Mouse (Mus musculus) Muller cell, postnatal 12 days (primary cell): ENCODE measurements around the gene Cdc42ep2.

Source experiments
- DNase-seq: peaks from one replicate; pipeline ENCODE4 v3.0.0-alpha.2; 2015; ENCODE audit errors: inconsistent ontology term

Cdc42ep2 gene

DNA sequence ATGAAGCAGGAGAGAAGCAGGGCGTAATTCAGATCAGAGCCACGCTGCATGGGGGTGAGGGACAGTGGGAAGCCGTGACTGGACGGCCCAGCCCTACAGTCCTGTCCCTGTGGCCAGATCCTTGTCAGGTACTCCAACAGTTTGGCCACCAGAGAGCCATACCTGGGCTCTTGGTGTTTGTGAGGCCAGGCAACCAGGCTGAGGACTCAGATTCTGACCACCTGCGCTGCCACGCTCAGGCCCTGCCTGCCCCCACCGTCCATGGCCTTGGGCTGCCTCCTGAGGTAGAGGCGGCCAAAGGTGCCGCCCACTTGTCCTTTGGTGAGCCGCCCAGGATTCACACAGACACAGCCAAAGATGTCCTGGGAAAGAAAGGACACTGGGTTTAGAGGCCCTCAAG lies 16.0 kb upstream of the Cdc42ep2 start:
- DNase-seq, result no peak

- DNase-seq, result peak; percentile 74
These were observed 15.6 kb upstream of the Cdc42ep2 start for GRCm38 (mm10) chr19:5940173-5940572.

DNA sequence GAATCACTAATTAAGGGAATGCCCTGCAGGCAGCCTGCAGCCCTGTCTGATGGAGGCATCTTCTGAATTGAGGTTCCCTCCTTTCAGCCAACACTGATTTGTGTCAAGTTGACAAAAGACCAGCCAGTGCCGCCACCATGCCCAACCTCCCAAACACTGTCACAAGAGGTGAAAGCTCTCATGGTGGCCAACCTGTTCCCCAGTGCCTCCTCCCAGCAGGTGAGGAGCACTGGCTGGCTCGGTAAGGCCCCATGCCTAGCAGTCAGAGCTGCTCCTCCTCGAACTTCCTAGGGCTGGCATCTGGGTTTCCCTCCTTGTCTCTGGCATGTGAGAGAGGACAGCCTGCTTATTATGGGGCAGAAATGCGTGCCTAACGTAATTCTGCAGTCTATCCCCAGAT lies 15.1 kb upstream of the Cdc42ep2 start:
- DNase-seq, result no peak

- DNase-seq, result no peak
These were observed 13.9 kb upstream of the Cdc42ep2 start for GRCm38 (mm10) chr19:5938516-5938915.

GRCm38 (mm10) chr19:5937836-5938406 lies 13.3 kb upstream of the Cdc42ep2 start:
- no peak for DNase-seq

GRCm38 (mm10) chr19:5937095-5937835 lies 12.6 kb upstream of the Cdc42ep2 start:
- DNase-seq, result no peak

DNA sequence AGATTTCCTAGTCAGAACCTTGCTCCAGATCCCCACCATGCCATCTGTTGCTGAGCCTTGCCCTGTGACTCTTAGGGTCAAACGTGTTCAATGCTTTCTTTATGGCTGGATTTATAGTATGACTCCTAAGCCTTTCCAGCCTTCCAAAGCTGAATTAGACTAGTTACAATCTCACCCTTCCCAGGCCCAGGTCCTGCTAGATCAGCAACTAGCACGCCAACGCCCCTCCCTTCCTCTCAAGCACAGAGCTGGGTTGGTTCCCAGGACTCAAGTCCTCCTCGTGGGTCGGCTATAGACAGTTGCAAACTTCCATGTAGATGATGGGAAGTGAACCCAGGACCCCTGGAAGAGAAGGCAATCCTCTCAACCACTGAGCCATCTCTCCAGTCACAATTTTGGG lies 11.1 kb upstream of the Cdc42ep2 start:
- no peak for DNase-seq

DNA sequence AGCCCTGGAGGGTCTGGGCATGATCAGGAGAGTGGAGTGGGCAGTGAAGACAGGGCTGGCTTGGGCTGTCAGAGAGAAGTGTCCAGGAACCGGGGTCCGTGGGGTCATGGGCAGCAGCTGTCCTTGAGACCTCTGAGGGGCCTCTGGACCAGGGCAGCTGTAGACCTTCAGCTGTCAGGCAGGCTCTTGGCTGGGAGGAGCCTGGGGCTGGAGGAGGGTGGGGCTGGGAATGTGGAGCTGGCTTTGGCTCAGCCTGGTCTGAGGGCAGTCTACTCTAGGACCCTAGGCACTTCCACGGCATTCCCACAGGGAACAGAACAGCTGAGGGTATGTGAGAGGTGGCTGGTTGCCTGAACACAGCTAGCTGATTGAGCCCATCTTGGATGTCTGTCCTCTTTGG lies 10.7 kb upstream of the Cdc42ep2 start:
- DNase-seq, result no peak

GRCm38 (mm10) chr19:5929634-5930596 lies 5.3 kb upstream of the Cdc42ep2 start:
- peak; percentile 16 for DNase-seq

- no peak for DNase-seq
These were observed 3.9 kb upstream of the Cdc42ep2 start for GRCm38 (mm10) chr19:5928546-5928945.

DNA sequence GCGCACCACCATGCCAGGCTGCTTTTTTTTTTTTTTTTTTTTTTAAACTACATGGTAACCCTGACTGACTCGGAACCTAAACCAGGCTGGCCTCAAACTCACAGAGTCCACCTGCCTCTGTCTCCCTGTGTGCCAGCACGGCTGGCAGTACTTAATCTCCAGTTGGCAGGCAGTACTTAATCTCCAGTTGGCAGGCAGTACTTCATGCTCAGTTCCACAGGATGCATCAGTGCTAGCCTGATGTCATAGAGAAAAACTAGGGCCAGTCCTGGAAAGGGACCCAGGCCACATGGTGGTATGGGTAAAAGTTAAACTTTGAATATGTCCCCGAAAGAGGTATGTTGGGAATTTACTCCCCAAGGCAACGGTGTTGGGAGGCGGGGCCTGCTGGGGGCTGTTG lies 3.5 kb upstream of the Cdc42ep2 start:
- no peak for DNase-seq

- no peak for DNase-seq
These were observed 2.9 kb upstream of the Cdc42ep2 start for GRCm38 (mm10) chr19:5927532-5927931.

DNA sequence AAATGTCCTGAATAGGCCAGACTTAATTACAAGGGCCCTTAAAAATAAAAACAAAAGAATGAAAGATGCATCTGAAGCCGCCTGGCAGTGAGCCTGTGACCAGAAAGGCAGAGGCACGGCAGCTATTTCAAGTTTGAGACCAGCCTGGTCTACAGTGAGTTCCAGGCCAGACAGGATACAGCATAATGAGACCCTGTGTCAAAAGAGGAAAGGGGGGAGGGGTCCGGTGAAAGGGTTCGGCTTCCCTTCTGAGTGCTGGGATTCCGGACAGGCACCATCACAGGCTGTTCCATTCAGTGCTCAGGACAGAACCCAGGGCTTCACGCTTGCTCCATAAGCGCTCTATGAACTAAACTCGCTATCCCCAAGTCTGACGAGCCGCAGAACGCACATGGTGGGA lies 2.4 kb upstream of the Cdc42ep2 start:
- no peak for DNase-seq

DNA sequence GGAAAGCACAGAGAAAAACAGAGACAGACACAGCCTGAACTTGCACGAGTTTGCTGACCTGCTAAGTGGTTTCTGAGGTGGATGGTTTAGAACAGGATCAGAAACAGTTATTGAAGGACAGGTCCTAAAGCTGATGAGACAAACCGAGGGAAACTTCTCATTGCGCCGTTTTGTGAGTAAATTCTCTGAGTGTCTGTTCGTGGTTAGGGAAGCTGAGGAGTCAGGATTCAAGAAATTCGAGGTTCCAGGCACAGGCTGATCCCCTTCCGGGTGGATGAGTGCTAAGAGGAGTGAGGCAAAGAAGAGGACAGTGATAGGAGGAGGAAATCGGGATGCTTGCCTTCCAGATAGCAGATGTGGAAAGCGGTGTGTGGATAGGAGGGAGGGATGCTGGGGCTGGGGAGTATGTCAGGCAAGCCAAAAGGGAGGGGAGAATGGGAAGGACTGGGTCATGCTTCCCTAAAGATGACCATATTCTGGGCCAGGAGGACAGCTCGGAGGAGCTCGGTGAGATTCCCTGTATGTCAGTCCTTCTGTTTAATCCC lies 767 bp upstream of the Cdc42ep2 start:
- DNase-seq, result peak; percentile 8

DNA sequence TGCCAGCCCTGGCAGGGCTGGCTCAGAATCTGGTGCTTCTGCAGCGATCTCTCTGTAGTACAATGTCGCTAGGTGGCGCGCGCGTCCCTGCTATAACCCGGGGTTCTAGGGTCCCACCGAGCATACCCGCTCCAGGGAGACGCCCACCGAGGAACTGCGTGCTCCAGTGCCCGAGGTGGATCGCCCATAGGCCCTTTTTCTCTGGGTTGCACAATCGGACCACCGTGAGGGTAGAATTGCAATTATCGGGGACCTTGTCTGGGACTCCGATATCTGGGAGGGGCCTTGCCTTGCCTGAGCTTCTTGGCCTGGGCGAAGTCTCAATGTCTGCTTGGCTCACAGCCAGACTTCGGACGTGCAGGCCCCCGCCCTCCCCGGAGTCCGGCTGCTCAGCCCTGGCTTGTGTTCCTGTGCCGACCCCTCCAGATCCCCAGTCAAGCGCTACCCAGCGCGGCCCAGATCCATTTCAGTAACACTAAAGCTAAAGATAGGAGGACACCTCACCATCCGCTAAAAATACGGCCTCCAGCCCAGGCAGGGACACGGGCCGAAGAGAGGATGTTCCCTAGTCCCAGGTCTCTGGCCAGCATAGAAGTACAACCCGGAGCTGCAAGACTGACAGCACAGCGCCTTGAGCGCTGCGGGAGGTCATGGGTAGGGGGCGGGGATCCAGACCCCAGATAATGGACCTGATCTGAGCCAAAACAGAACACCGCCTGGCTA lies 465 bp downstream of the Cdc42ep2 start:
- DNase-seq, result peak; percentile 84

GRCm38 (mm10) chr19:5922963-5923362 lies 1.7 kb downstream of the Cdc42ep2 start:
- no peak for DNase-seq

DNA sequence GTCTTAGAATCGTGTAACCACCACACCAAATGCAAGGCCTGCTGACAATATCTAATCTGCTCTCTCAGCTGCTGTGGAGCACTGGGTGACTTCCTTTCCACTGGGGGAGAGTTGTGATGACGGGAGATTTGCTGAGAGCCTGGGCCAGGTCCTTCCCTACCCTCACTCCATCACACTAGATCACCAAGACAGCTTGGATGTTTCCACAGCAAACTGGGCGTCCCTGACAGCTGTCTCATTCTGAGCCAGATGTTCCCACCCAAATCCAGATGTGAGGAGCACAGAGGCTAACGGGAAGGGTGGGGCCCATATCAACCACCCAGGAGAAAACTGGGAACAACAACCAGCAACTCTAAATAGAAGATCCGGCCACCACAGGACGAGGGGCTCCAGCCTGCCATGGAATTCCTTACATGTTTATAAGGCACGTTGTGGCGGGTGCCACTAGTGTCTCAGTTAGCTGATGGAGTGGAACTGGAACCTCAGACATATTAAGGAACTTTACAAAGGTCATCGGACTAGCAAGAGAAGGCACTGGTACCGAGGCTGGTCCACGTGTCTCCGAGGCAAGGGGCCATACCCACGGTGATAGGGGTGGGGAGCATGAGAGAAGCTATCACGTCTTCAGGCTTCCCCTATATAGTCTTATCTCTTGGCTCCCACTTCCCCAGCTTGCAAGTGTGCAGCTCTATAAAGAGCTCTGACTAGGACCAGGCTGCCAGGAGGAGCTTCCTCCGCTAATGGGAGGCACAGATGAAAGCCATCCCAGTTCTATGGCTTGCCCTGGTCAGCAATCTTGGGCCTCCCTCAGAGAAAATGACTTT lies 2.3 kb downstream of the Cdc42ep2 start:
- DNase-seq, result no peak

DNA sequence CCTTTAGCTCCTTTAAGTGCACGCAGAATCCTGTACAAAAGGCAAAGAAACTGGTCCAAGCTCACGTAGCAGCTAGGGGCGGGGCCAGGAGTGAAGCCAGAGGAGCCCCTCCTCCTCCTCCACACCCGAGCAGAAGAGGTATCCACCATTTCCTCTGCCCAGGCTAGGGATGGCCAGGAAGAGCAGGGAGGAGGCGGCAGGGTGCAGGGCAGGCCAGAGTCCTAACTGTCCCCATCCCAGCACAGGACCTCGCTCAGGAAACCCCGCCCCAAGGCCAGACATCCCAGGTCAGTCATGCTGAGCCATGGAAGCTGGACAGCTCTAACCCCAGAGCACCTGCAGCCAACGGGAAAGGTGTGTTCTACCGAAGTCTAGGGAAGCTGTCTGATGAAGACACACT lies 2.9 kb downstream of the Cdc42ep2 start:
- no peak for DNase-seq

DNA sequence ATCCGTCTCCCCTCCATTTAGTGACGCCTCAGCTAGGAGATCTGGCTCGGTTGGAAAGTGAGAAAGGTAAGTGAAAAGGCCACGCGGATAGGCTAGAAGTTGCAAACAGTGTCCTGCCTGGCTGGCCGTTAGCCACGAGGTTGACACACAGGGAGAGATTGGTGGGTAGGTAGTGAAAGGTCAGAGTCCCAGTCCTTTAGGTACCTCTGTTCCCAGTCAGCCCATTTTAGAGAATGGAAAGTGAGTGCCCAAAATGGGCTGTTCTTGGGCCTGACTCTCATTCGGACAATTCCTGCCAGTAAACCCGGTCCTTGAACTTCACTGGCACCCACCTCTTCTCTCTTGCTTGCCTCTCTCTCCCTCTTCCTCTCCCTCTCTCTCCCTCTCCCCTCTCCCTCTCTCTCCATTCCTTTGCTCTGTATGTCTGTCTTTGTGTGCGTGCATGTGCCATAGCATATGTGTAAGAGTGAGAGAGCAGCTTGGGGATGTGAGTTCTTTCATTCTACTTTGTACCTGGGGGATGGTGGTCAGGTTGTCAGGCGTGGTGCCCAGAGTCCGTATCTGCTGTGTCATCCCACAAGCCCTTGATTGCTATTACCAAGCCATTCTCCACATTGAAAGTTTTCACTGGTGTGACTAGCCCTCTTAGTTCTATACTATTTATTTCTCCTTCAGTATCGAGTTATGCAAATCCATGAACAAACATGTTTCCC lies 11.5 kb downstream of the Cdc42ep2 start, which contains the start of gene Dpf2:
Gene Dpf2, minus strand, starts transcription at position 4 of the 713 bp plus-strand sequence.
- DNase-seq, result peak; percentile 26
